Mouse (Mus musculus): ENCODE measurements around the gene Adamtsl5. TPM values are rescaled to one million over a fixed set of nuclear protein-coding genes. Genes with fewer than 3 reads are reported as not detected.
A peak's percentile ranks its signal among the peaks of the same experiment; 100 is the strongest.

The Adamtsl5 gene
- 0.26 TPM in 1 of 2 replicates, not detected in the other for polyA plus RNA-seq (2014; fragmentation: Nextera tagmentation; extraction: Ambion mirVana)

- Histone ChIP-seq H3K4me2 (ENCODE audit: low read length) (peak within 1 kb of the TSS; percentile 28; the same call in 1 of the 2 replicates), H3K27me3 (ENCODE audit: control insufficient read depth, insufficient read depth, low read length) (peaks cover 77% of the 10 kb centered on the region), H3K9ac (replicated peaks; ENCODE audit: low read length) (no peak within 1 kb of the TSS), H3K4me1 (ENCODE audit: control insufficient read depth, insufficient read depth, low read length) (no peaks in the 10 kb centered on the region), H3K27ac (replicated peaks; ENCODE audit: low read depth, low read length) (no peak within 1 kb of the TSS), H3K4me3 (replicated peaks; ENCODE audit: low read depth, low read length) (no peak within 1 kb of the TSS), H3K9me3 (ENCODE audit: control insufficient read depth, low read length) (no peaks in the 10 kb centered on the region), H3K36me3 (ENCODE audit: control insufficient read depth, insufficient read depth, low read length) (no peaks in the 10 kb centered on the region)
- WGBS, result under 1% methylated on average over 42 of the region's 42 CpGs
- ATAC-seq (ENCODE audit: low FRiP score, low TSS enrichment), result no peak
- peak; percentile 58 for DNase-seq
Measured at GRCm38 (mm10) chr10:80348244-80348781, at the start of gene Adamtsl5. Gene Adamtsl5, minus strand, starts transcription at chr10:80348412.

- Histone ChIP-seq H3K4me1 (ENCODE audit: control insufficient read depth, insufficient read depth, low read length) (peaks cover 23% of the 10 kb centered on the region), H3K4me2 (ENCODE audit: low read length) (peak overlapping the region; percentile 92), H3K9me3 (ENCODE audit: control insufficient read depth, low read length) (no peaks in the 10 kb centered on the region), H3K4me3 (replicated peaks; ENCODE audit: low read depth, low read length) (peak overlapping the region; percentile 74), H3K27me3 (ENCODE audit: control insufficient read depth, insufficient read depth, low read length) (no peaks in the 10 kb centered on the region), H3K36me3 (ENCODE audit: control insufficient read depth, insufficient read depth, low read length) (peaks cover 54% of the 10 kb centered on the region), H3K27ac (replicated peaks; ENCODE audit: low read depth, low read length) (peak overlapping the region; percentile 99), H3K9ac (replicated peaks; ENCODE audit: low read length) (peak overlapping the region; percentile 89)
- ATAC-seq (ENCODE audit: low FRiP score, low TSS enrichment) (no peak), DNase-seq (no peak)
- 43% methylated on average over 8 of the region's 8 CpGs for WGBS
Measured at GRCm38 (mm10) chr10:80397524-80398173, 49.4 kb upstream of the Adamtsl5 start.

- H3K36me3 ChIP-seq (ENCODE audit: control insufficient read depth, insufficient read depth, low read length), result peaks cover 55% of the 10 kb centered on the region
- H3K9ac ChIP-seq (replicated peaks; ENCODE audit: low read length), result peak overlapping the region; percentile 89; the same call in 1 of the 2 replicates
- DNase-seq (no peak), ATAC-seq (ENCODE audit: low FRiP score, low TSS enrichment) (no peak)
- no peaks in the 10 kb centered on the region for H3K27me3 ChIP-seq (ENCODE audit: control insufficient read depth, insufficient read depth, low read length)
- WGBS, result 88% methylated on average over 11 of the region's 11 CpGs
- H3K27ac ChIP-seq (replicated peaks; ENCODE audit: low read depth, low read length), result peak overlapping the region; percentile 99; the same call in 1 of the 2 replicates
- H3K9me3 ChIP-seq (ENCODE audit: control insufficient read depth, low read length), result no peaks in the 10 kb centered on the region
- H3K4me1 ChIP-seq (ENCODE audit: control insufficient read depth, insufficient read depth, low read length), result peaks cover 23% of the 10 kb centered on the region
- H3K4me2 ChIP-seq (ENCODE audit: low read length), result peak overlapping the region; percentile 92
- 0 out of 2 replicates have a peak overlapping the region, but pooled peaks have one; percentile 5 for H3K4me3 ChIP-seq (replicated peaks; ENCODE audit: low read depth, low read length)
Measured at GRCm38 (mm10) chr10:80396822-80397523, 48.8 kb upstream of the Adamtsl5 start.

- 96% methylated on average over 35 of the region's 35 CpGs for WGBS
- Histone ChIP-seq H3K9me3 (ENCODE audit: control insufficient read depth, low read length) (no peaks in the 10 kb centered on the region), H3K36me3 (ENCODE audit: control insufficient read depth, insufficient read depth, low read length) (peaks cover 62% of the 10 kb centered on the region)
Measured at GRCm38 (mm10) chr10:80395025-80395627, 46.9 kb upstream of the Adamtsl5 start.

GRCm38 (mm10) chr10:80392687-80393086 lies 44.5 kb upstream of the Adamtsl5 start:
- Histone ChIP-seq H3K9me3 (ENCODE audit: control insufficient read depth, low read length) (no peaks in the 10 kb centered on the region), H3K4me2 (ENCODE audit: low read length) (no peak overlapping the region), H3K4me3 (replicated peaks; ENCODE audit: low read depth, low read length) (no peak overlapping the region), H3K36me3 (ENCODE audit: control insufficient read depth, insufficient read depth, low read length) (peaks cover 68% of the 10 kb centered on the region), H3K9ac (replicated peaks; ENCODE audit: low read length) (no peak overlapping the region), H3K27ac (replicated peaks; ENCODE audit: low read depth, low read length) (no peak overlapping the region), H3K4me1 (ENCODE audit: control insufficient read depth, insufficient read depth, low read length) (peaks cover 16% of the 10 kb centered on the region), H3K27me3 (ENCODE audit: control insufficient read depth, insufficient read depth, low read length) (no peaks in the 10 kb centered on the region)
- 98% methylated on average over 5 of the region's 5 CpGs for WGBS
- no peak for DNase-seq
- ATAC-seq (ENCODE audit: low FRiP score, low TSS enrichment), result no peak

More at GRCm38 (mm10) chr10:80395025-80395627, 46.9 kb upstream of the Adamtsl5 start:
- peaks cover 17% of the 10 kb centered on the region for H3K4me1 ChIP-seq (ENCODE audit: control insufficient read depth, insufficient read depth, low read length)
- ATAC-seq (ENCODE audit: low FRiP score, low TSS enrichment) (no peak), DNase-seq (no peak)
- no peak overlapping the region for H3K4me2 ChIP-seq (ENCODE audit: low read length)
- no peak overlapping the region for H3K27ac ChIP-seq (replicated peaks; ENCODE audit: low read depth, low read length)
- no peak overlapping the region for H3K4me3 ChIP-seq (replicated peaks; ENCODE audit: low read depth, low read length)
- no peaks in the 10 kb centered on the region for H3K27me3 ChIP-seq (ENCODE audit: control insufficient read depth, insufficient read depth, low read length)
- H3K9ac ChIP-seq (replicated peaks; ENCODE audit: low read length), result no peak overlapping the region

GRCm38 (mm10) chr10:80390697-80391096 lies 42.5 kb upstream of the Adamtsl5 start:
- Histone ChIP-seq H3K9me3 (ENCODE audit: control insufficient read depth, low read length) (no peaks in the 10 kb centered on the region), H3K27ac (replicated peaks; ENCODE audit: low read depth, low read length) (no peak overlapping the region), H3K36me3 (ENCODE audit: control insufficient read depth, insufficient read depth, low read length) (peaks cover 60% of the 10 kb centered on the region), H3K4me1 (ENCODE audit: control insufficient read depth, insufficient read depth, low read length) (peaks cover 6% of the 10 kb centered on the region), H3K9ac (replicated peaks; ENCODE audit: low read length) (no peak overlapping the region), H3K27me3 (ENCODE audit: control insufficient read depth, insufficient read depth, low read length) (no peaks in the 10 kb centered on the region), H3K4me2 (ENCODE audit: low read length) (no peak overlapping the region), H3K4me3 (replicated peaks; ENCODE audit: low read depth, low read length) (no peak overlapping the region)
- 89% methylated on average over 9 of the region's 9 CpGs for WGBS
- ATAC-seq (ENCODE audit: low FRiP score, low TSS enrichment) (no peak), DNase-seq (no peak)

- DNase-seq (no peak), ATAC-seq (ENCODE audit: low FRiP score, low TSS enrichment) (no peak)
- Histone ChIP-seq H3K27me3 (ENCODE audit: control insufficient read depth, insufficient read depth, low read length) (no peaks in the 10 kb centered on the region), H3K9ac (replicated peaks; ENCODE audit: low read length) (no peak overlapping the region), H3K27ac (replicated peaks; ENCODE audit: low read depth, low read length) (no peak overlapping the region), H3K4me2 (ENCODE audit: low read length) (no peak overlapping the region), H3K4me3 (replicated peaks; ENCODE audit: low read depth, low read length) (no peak overlapping the region), H3K36me3 (ENCODE audit: control insufficient read depth, insufficient read depth, low read length) (peaks cover 56% of the 10 kb centered on the region), H3K4me1 (ENCODE audit: control insufficient read depth, insufficient read depth, low read length) (peaks cover 13% of the 10 kb centered on the region), H3K9me3 (ENCODE audit: control insufficient read depth, low read length) (no peaks in the 10 kb centered on the region)
- 88% methylated on average over 4 of the region's 4 CpGs for WGBS
Measured at GRCm38 (mm10) chr10:80389185-80389708, 41.0 kb upstream of the Adamtsl5 start.

GRCm38 (mm10) chr10:80388731-80389130 lies 40.5 kb upstream of the Adamtsl5 start:
- peaks cover 18% of the 10 kb centered on the region for H3K4me1 ChIP-seq (ENCODE audit: control insufficient read depth, insufficient read depth, low read length)
- ATAC-seq (ENCODE audit: low FRiP score, low TSS enrichment), result no peak
- no peak overlapping the region for H3K4me2 ChIP-seq (ENCODE audit: low read length)
- peaks cover 56% of the 10 kb centered on the region for H3K36me3 ChIP-seq (ENCODE audit: control insufficient read depth, insufficient read depth, low read length)
- no peak overlapping the region for H3K4me3 ChIP-seq (replicated peaks; ENCODE audit: low read depth, low read length)
- DNase-seq, result no peak
- H3K27me3 ChIP-seq (ENCODE audit: control insufficient read depth, insufficient read depth, low read length), result no peaks in the 10 kb centered on the region
- no peaks in the 10 kb centered on the region for H3K9me3 ChIP-seq (ENCODE audit: control insufficient read depth, low read length)
- no peak overlapping the region for H3K9ac ChIP-seq (replicated peaks; ENCODE audit: low read length)
- 30% methylated on average over 2 of the region's 2 CpGs for WGBS
- H3K27ac ChIP-seq (replicated peaks; ENCODE audit: low read depth, low read length), result no peak overlapping the region
